Mouse (Mus musculus): ENCODE data around the gene Gnb3. TPM values are rescaled to one million over a fixed set of nuclear protein-coding genes. Genes with fewer than 3 reads are reported as not detected.
A peak's percentile ranks its signal among the peaks of the same experiment; 100 is the strongest.
"Not testable (repeated sequence)": the region's sequence is repeated elsewhere in the genome, so short reads cannot be mapped to it uniquely, and the experiment has no call there.

Gene Gnb3
- polyA plus RNA-seq, 1 experiment from 2014 or later, result 2.4 TPM

DNA sequence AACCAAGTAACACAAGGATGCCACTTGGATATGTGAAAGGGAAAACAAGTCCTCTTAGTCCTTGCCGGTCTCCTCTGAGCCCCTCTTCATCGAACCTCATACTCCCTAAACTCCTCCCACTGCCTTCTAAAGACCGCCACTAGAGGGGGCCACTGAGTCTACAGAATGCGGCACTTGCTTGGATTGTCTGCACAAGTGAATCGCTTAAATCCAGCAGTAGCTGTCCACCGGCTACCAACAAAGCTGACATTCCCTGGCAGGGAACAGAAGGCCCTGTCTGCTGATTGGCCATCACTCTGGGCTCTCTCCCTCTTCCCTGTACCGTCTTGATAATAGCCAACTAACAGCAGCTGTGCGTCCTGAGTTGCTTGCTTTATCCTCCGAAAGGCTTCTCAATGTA lies 7.2 kb upstream of the Gnb3 start:
- H3K9me3 ChIP-seq, result no peaks in the 10 kb centered on the region
- peaks cover 3% of the 10 kb centered on the region; the same call in 1 of the 2 replicates for H3K4me1 ChIP-seq
- peaks cover 12% of the 10 kb centered on the region for H3K36me3 ChIP-seq
- no peak overlapping the region for H3K4me3 ChIP-seq
- no peak overlapping the region for H3K27ac ChIP-seq
- H3K27me3 ChIP-seq (ENCODE audit: insufficient read depth, poor library complexity, severe bottlenecking), result peaks cover 13% of the 10 kb centered on the region
- peak; percentile 96 for DNase-seq (ENCODE audit: low spot score)
- 9% methylated on average over 9 of the region's 9 CpGs for WGBS

DNA sequence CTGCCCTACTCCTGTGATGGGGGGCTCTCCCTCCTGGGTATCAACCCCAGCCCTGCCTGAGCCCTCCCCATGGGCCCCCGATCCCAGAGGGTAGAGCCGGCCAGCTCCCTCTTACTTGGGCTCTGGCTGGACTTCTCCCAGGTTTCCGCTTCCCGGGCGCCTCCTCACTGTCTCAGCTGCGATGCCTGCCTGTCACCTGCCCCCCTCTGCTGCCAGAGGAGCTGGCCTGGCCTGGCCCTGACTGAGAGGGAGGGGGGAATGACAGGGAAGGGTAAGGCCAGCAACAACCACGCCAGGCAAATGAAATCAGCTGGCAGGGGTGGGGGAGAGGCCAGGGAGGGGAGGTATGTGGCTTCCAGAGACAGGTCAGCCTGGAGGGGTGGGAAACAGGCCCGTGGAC lies 270 bp downstream of the Gnb3 start:
- peak overlapping the region; percentile 43 for H3K4me3 ChIP-seq
- H3K9me3 ChIP-seq, result no peaks in the 10 kb centered on the region
- peak overlapping the region; percentile 79 for H3K27ac ChIP-seq
- WGBS, result 1% methylated on average over 8 of the region's 8 CpGs
- DNase-seq (ENCODE audit: low spot score), result no peak
- H3K27me3 ChIP-seq (ENCODE audit: insufficient read depth, poor library complexity, severe bottlenecking), result peaks cover 16% of the 10 kb centered on the region
- peaks cover 51% of the 10 kb centered on the region for H3K4me1 ChIP-seq
- H3K36me3 ChIP-seq, result peaks cover 13% of the 10 kb centered on the region

DNA sequence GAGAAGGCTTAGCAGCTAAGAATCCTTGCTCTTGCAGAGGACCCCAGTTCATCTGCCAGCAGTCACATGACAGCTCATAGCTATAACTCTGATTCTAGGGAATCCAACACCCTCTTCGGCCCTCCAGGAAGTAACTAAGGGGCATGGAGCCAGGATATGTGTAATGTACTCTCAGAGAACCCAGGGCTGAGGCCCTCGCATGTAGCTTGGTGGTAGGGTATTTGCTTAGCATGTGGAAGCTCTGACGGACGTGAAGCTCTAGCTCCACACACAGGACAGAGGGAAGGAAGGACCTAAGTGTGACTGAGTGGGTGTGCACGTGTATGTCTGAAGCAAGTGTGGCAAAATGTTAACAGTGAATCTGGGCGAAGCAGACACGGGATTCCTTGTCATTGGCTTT lies 3.7 kb downstream of the Gnb3 start:
- no peak overlapping the region for H3K27ac ChIP-seq
- no peak overlapping the region for H3K4me3 ChIP-seq
- H3K9me3 ChIP-seq, result no peaks in the 10 kb centered on the region
- peaks cover 12% of the 10 kb centered on the region for H3K27me3 ChIP-seq (ENCODE audit: insufficient read depth, poor library complexity, severe bottlenecking)
- no peak for DNase-seq (ENCODE audit: low spot score)
- H3K36me3 ChIP-seq, result peaks cover 36% of the 10 kb centered on the region
- H3K4me1 ChIP-seq, result peaks cover 55% of the 10 kb centered on the region
- 74% methylated on average over 7 of the region's 7 CpGs for WGBS

DNA sequence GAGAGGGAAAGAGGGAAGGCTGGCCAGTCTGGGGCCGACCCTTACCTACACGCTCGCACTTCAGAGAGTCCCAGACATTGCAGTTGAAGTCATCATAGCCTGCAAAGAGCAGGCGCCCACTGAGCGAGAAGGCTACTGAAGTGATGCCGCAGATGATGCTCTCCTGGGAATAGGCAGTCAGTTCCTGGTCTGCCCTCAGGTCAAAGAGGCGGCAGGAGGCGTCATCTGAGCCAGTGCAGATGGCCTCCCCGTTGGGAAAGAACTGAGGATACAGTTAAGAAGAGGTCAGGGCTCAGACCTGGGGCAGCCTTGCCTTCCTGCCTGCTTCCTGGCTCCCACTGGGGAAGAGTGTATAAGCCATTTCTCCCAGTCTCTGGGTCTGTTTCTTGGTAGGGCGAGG lies 4.5 kb downstream of the Gnb3 start:
- no peaks in the 10 kb centered on the region for H3K9me3 ChIP-seq
- H3K27me3 ChIP-seq (ENCODE audit: insufficient read depth, poor library complexity, severe bottlenecking), result peaks cover 12% of the 10 kb centered on the region
- peak overlapping the region; percentile 36; the same call in 1 of the 2 replicates for H3K27ac ChIP-seq
- H3K4me1 ChIP-seq, result peaks cover 58% of the 10 kb centered on the region
- H3K36me3 ChIP-seq, result peaks cover 36% of the 10 kb centered on the region
- no peak for DNase-seq (ENCODE audit: low spot score)
- WGBS, result 48% methylated on average over 10 of the region's 10 CpGs
- H3K4me3 ChIP-seq, result no peak overlapping the region

DNA sequence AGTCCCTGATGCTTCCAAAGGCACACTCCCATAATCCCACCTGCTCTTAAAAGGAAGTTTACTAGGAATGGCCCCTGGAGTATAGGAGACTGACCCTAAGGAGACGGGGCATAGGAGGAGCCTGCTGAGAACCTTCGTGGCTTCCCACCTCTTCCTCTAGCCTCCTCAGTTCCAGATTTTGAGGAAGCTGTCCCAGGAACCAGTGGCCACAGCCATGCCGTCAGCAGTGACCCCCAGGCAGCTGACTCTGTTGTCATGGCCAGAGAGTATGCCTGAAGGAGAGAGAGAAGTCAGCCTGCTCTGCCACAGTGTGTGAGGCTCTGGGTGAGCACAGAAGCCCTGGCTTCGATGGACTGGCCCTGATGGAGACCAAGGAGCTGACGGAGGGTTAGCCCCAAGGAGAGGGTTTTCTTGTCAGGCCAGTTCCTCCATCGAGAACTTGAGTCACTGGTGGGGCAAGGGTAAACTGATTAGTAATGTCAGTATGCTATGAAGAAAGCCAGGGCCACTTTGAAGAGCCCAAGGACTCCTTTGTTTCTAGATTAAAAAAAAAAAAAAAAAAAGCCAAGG lies 5.5 kb downstream of the Gnb3 start:
- H3K36me3 ChIP-seq, result peaks cover 36% of the 10 kb centered on the region
- WGBS, result 82% methylated on average over 6 of the region's 6 CpGs
- H3K9me3 ChIP-seq, result no peaks in the 10 kb centered on the region
- H3K27me3 ChIP-seq (ENCODE audit: insufficient read depth, poor library complexity, severe bottlenecking), result peaks cover 5% of the 10 kb centered on the region
- DNase-seq (ENCODE audit: low spot score), result no peak
- H3K4me3 ChIP-seq, result no peak overlapping the region
- H3K27ac ChIP-seq, result peak overlapping the region; percentile 24; the same call in 1 of the 2 replicates
- H3K4me1 ChIP-seq, result peaks cover 51% of the 10 kb centered on the region

DNA sequence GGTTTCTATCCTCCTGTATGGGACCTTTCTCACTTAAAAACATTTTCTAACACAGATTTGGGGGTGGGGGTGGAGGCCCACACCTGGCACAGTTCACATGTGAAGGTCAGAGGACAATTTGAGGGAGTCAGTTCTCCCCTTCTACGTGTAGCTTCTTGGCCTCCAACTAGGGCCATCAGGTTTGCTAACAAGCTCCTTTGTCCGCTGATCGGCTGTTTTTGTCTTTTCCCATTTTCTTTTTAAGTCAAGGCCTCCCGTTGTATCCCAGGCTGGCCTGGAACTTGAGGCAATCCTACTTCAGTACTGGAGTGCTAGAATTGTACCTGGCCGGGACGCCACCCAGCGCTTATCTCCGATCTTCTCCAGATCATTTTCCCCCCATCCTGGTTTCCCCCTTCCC lies 8.4 kb downstream of the Gnb3 start:
- Histone ChIP-seq H3K4me3 (no peak overlapping the region; the same call in 1 of the 2 replicates), H3K36me3 (peaks cover 42% of the 10 kb centered on the region), H3K27ac (no peak overlapping the region), H3K9me3 (no peaks in the 10 kb centered on the region), H3K4me1 (peaks cover 41% of the 10 kb centered on the region), H3K27me3 (ENCODE audit: insufficient read depth, poor library complexity, severe bottlenecking) (no peaks in the 10 kb centered on the region)
- WGBS, result 93% methylated on average over 8 of the region's 8 CpGs
- DNase-seq (ENCODE audit: low spot score), result no peak

DNA sequence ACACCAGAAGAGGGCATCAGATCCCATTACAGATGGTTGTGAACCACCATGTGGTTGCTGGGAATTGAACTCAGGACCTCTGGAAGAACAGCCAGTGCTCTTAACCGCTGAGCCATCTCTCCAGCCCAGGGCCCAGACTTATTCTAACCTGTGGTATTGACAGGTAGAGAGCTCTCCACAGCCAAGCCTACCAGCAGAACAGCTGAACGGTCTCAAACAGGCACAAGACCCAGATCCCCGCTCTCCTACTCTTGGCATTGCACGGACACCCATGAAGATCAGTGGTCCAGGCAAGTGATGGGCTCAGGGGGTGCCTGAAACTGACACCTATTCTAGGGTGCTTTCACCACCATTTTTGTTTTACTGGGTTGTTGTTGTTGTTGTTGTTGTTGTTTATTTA lies 8.9 kb downstream of the Gnb3 start:
- peaks cover 36% of the 10 kb centered on the region for H3K4me1 ChIP-seq
- H3K27ac ChIP-seq; H3K9me3 ChIP-seq; H3K27me3 ChIP-seq (ENCODE audit: insufficient read depth, poor library complexity, severe bottlenecking); DNase-seq (ENCODE audit: low spot score): not testable (repeated sequence)
- H3K36me3 ChIP-seq, result peaks cover 46% of the 10 kb centered on the region
- H3K4me3 ChIP-seq, result peak overlapping the region; percentile 68; the same call in 1 of the 2 replicates
- 93% methylated on average over 4 of the region's 4 CpGs for WGBS

DNA sequence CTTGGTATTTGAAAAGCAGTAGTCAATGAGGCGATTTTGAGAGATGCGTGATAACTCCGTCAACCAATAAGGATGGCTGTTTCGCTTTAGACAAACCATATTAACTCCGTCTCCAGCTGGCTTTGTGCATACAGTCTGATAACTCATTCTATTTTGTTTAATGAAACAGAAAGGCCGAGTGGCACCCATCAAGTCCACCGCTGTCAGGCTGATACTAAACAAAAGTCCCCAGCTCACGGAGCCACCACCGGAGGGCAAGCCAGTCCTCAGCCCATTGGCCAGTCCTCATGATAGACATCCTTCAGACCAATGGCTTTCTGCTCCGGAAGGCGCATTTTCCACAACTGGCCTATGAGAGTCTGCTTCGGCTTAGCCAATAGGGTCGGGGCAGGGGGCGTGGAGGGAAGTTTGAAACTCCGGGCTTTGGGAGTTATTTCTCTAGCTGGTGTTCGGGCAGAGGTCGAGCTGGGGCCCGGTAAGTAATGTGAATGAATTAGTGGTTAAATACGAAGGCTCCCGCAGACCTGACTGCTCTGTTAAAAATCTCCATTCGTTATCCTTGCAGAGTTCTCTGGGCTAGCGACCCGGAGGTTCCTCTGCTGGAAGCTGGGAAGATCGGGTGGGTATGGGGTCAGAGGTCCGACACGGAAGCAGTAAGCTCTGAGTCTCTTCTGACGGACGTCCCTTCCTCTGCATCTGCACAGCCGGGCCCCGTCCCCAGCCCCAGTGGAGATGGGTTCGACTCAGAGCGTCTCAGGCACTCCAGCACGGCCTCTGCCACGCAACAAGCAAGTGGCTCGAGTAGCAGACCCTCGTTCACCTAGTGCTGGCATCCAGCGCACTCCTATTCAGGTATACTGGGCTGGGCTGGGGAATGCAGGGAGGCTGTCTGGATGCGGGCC lies 10.0 kb downstream of the Gnb3 start:
- WGBS, result under 1% methylated on average over 38 of the region's 38 CpGs
- Histone ChIP-seq H3K4me3 (peak overlapping the region; percentile 68), H3K27ac (peak overlapping the region; percentile 91), H3K9me3 (no peaks in the 10 kb centered on the region), H3K4me1 (peaks cover 25% of the 10 kb centered on the region), H3K27me3 (ENCODE audit: insufficient read depth, poor library complexity, severe bottlenecking) (no peaks in the 10 kb centered on the region), H3K36me3 (peaks cover 57% of the 10 kb centered on the region)
- DNase-seq (ENCODE audit: low spot score), result peak; percentile 99

DNA sequence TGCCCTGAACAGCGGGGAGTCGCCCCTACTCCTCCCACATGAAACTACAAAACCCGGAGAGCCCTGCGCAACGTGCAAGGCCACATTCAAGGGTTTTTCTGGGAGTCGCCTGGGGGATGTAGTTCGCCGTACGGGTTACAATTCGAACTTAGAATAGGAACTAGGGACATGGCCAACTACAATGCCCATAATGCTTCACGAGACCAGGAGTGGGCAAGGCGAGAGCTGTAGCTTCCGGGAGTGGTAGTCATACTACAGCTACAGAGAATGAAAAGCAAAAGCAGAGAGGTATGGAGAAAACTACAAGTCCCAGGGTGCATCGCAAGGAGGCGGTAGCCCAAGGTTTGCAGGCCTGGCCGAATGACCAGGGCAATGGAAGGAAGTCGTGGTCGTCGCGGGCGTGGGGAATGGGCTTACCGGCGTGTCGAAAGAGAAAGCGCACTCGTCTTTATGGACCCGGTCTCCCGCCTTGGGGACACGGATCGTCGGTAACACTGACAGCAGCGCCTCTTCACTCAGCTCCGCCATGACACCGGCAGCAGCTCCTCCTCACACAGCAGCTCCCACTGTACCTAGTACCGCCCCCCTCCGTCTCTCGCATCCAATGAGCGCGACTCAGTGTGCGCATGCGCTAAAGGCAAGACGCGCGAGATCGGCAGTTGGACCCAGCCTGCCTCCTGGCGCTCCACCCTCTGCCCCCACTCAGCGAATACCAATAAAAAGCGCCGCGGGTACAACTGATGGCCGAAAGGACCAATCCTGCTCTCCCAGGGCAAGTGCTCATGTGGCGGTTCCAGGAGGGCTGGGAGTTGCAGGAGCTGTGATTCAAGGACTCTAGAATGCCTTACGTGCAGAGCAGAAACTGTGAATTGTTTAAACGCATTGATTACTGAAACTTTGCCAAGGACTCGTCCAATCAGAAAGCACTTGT lies 10.9 kb downstream of the Gnb3 start, which contains the start of the genes Usp5 and Cdca3:
Usp5 (minus strand) TSS at position 617 of the 931 bp plus-strand sequence.
Cdca3 (plus strand) TSS at position 680 of the 931 bp plus-strand sequence.
- peak; percentile 100 for DNase-seq (ENCODE audit: low spot score)
- H3K27me3 ChIP-seq (ENCODE audit: insufficient read depth, poor library complexity, severe bottlenecking), result no peaks in the 10 kb centered on the region
- peaks cover 19% of the 10 kb centered on the region for H3K4me1 ChIP-seq
- H3K9me3 ChIP-seq, result no peaks in the 10 kb centered on the region
- WGBS, result under 1% methylated on average over 55 of the region's 55 CpGs
- H3K27ac ChIP-seq, result peak within 1 kb of the TSS; percentile 91
- peak within 1 kb of the TSS; percentile 68 for H3K4me3 ChIP-seq
- peaks cover 60% of the 10 kb centered on the region for H3K36me3 ChIP-seq

DNA sequence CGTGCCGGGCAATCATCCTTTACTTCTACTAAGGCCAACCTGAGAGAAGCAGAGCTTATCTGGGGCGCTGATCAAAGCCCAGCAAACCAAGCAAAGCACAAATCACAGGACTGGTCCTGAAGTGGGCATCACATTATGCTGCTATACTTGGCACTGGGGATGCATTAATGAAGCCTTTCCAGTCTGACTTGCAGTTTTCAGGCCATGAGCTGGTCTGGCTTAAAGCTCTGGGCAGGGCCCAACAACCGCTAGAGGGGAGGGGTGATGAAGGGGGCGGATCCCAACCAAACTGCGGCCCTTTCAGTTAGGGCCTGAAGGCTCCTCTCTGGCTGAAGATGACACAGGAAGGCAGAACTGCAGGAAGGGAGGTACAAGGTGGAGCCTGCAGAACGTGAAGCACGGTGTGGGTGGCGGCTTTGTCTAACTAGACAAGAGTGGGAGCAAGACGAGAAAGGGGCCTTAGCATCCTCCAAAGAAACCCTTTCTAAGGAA lies 11.9 kb downstream of the Gnb3 start:
- peak overlapping the region; percentile 91 for H3K27ac ChIP-seq
- H3K36me3 ChIP-seq, result peaks cover 60% of the 10 kb centered on the region
- no peaks in the 10 kb centered on the region for H3K27me3 ChIP-seq (ENCODE audit: insufficient read depth, poor library complexity, severe bottlenecking)
- peak overlapping the region; percentile 68 for H3K4me3 ChIP-seq
- peaks cover 19% of the 10 kb centered on the region for H3K4me1 ChIP-seq
- WGBS, result 25% methylated on average over 10 of the region's 10 CpGs
- H3K9me3 ChIP-seq, result no peaks in the 10 kb centered on the region
- DNase-seq (ENCODE audit: low spot score), result no peak

DNA sequence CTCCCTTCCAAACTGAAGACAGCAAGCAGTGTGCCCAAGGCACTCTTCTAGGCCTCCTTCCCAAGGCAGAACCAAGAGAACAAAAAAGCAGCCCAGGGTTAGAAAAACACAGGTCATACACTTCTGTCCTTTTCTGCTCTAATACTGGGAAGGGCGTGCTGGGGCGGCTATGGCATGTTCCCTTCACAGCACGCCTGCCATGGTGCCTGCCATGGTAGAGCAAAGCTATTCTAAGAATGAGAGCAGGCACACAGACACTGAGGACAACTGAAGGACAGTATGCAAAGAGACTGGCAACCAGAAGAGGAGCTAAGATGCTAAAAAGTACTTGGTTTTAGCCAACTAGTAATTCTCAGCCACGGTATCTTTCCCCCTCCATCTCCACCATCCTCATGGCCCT lies 18.0 kb downstream of the Gnb3 start:
- no peak for DNase-seq (ENCODE audit: low spot score)
- H3K27ac ChIP-seq, result no peak overlapping the region
- no peaks in the 10 kb centered on the region for H3K27me3 ChIP-seq (ENCODE audit: insufficient read depth, poor library complexity, severe bottlenecking)
- H3K4me3 ChIP-seq, result no peak overlapping the region
- peaks cover 99% of the 10 kb centered on the region for H3K36me3 ChIP-seq
- H3K4me1 ChIP-seq, result no peaks in the 10 kb centered on the region
- 93% methylated on average over 4 of the region's 4 CpGs for WGBS
- no peaks in the 10 kb centered on the region for H3K9me3 ChIP-seq

DNA sequence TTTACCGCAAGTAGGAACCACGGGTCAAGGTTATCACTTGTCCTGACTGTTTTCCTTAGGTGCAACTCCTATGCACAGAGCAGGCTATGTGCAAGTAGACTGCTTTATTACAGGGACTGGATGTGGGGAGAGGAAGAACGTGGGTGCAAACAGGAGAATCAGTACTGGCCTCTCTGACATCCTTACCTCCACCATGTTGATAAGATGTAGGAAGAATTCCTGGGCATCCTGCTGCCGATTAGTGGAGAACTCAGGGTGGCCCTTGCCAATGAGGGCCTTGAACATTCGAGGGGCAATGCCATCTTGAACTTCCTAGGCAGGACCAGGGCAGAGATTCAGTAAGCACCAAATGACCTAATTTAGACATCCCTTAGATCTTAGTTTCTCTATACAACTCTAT lies 19.2 kb downstream of the Gnb3 start:
- no peak for DNase-seq (ENCODE audit: low spot score)
- Histone ChIP-seq H3K27ac (no peak overlapping the region), H3K4me1 (no peaks in the 10 kb centered on the region), H3K9me3 (no peaks in the 10 kb centered on the region), H3K4me3 (no peak overlapping the region), H3K36me3 (peaks cover 100% of the 10 kb centered on the region), H3K27me3 (ENCODE audit: insufficient read depth, poor library complexity, severe bottlenecking) (no peaks in the 10 kb centered on the region)
- WGBS, result 85% methylated on average over 5 of the region's 5 CpGs
